Mouse (Mus musculus): ENCODE results near the gene Mitf.
A peak's percentile ranks its signal among the peaks of the same experiment; 100 is the strongest.

The Mitf gene

DNA sequence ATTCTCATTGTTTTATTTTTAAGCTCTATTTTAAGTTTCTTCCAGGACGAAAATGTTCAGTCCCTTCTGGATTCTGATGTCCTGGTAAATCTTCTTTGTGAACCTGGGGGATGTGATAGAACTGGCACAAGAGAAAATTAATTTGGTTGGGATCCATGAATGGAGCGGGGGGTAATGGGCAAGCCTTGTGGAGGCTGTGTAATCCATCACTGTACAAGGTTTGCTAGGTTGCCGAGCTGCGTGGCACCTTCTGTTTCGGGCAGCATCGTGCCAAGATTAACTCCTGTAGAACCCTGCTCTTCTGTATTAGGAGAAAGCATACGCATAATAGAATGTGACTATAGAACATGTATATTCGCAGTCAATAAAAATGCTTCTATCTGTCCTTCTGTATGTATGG, 76.1 kb downstream of the Mitf start:
- no peak for DNase-seq

DNA sequence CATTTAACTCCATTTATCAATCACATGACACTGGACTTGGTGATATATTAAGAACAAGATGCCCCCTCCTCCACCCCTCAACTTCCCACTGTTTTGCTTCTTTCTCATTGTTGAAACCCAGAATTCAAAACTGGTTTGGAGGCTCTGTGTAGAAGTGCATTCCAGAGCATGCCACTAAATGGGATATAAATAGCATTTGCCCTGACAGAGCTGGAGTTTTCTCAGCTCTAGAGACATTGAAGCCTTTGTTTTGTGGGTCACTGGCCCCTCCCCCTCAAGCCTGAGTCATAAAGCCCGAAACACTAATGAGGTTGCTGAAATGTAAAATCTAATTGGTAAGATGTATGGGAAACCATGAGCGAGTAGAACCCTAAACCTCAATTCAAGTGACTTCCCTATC, 76.6 kb downstream of the Mitf start:
- DNase-seq, result peak; percentile 52

- DNase-seq, result no peak
These were observed 78.1 kb downstream of the Mitf start for GRCm38 (mm10) chr6:97884971-97885370.

DNA sequence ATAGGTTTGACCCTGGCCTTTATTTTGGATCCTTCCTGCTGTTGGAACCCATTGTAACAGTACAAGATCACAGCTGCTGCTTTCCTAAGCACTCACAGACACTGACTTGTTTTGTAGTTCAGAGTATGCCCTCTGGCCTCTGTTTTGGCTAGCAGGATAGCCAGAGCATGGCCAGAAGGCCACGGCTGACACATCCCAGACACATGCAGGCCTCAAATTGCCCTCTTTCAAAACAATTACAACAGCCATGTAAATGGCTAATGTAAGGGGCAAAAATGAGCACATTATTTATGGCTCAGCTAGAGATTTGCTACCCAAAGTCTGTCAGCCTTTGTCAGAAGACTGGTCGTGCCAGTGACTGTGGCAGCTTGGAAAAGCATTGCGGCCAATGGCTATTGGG, 78.8 kb downstream of the Mitf start:
- no peak for DNase-seq

DNA sequence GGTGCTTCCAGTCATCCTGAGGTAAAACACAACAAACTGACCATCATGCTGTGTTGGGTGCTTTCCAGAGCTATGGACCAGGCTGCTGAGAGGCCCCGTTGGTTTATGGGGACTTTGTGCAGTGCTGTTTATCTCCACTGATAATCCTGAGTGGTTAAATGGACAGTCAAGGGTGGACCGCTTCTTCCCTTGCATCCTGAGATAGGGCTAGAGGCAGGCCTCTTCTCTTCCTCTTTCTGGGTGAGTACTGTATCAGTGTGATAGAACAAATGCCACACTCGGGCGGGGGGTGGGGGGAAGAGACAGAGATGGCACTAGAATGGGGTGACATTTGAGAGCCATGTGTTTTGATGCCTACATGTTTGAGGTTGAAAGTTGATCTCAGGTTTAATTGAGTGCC, 81.0 kb downstream of the Mitf start:
- DNase-seq, result no peak

DNA sequence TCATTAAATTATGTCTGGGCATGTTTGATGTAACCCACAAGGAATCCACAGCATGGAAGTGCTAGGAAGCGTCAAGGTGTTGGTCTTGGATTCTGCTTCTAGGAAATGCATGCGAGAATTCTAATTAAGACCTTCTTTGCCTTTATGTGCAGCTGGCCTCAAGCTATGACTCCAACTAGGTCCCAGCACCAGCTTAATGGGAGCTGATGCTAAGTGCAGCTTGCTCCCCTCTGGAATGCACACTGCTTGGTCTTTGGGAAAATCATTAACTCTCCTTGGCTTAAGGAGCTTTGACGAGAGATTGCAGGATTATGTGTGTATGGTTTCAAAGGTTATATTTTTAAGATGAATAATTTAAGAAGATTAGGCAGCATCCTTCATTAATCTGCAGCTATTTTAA, 81.7 kb downstream of the Mitf start:
- DNase-seq, result no peak

- DNase-seq, result no peak
These were observed 86.7 kb downstream of the Mitf start for GRCm38 (mm10) chr6:97893546-97893945.

GRCm38 (mm10) chr6:97897191-97897590, 90.3 kb downstream of the Mitf start:
- no peak for DNase-seq

DNA sequence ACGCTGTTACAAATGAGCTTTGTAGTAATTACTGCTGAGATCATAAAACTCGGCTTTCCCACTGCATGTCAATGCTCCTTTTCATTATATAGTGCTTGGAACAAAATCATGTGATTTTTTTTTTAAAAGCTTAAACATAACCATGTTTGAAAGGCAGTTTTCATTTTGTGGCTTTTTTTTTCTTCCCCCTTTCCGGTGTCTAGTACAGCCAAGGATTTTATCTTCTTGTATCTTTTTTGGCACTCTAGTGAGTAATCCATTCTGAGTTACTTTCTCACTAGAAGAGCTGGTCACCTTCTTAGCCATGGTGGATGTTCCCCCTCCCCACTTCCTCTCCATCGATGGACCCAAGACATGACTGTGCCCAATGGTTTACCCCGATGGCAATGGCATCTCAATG, 91.2 kb downstream of the Mitf start:
- no peak for DNase-seq

DNA sequence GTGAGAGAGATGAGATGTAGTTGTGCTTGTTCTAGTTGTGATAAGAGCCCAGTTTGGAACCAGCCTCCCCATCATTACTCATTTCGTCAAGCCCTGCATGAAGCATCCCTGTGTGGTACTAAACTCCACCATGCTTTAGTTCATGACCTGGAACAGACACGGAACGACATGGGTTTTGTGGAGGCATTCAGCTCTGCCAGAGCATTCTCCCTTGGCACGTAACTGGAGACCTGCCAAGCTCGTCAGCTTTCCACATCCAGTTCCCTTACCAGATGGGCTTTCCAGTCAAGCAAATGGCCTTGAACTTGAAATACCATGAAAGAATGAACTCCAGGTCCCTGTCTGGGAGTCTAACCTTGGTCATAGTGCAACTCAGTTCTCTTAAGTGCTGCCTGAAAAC, 94.7 kb downstream of the Mitf start:
- DNase-seq, result no peak

GRCm38 (mm10) chr6:97902205-97902604, 95.4 kb downstream of the Mitf start:
- no peak for DNase-seq

GRCm38 (mm10) chr6:97914768-97915167, 107.9 kb downstream of the Mitf start:
- DNase-seq, result no peak

DNA sequence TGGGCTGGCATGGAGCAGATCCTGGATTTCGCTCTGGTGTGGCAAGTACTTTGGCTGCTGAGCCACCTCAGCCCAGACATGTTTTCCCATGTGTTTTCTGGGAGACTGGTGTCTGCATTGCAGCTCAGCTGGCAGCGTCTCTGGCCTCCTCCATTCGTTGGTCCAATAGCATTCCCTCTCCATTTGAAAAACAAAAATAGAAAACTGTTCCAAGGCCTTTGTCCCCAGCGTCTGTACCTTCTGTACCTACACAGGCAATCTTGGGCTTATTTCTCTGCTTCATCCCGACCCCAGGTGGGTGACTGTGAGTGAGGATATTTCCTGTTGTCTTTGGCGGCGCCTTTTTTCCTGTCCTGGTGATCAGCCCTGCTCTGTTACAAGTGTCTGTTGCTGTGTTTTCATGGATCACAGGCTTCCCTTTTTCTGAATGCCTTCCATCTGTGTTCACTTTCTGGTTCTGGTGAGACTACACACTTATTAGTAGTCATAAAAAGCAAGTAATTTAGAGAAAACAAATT, 109.6 kb downstream of the Mitf start:
- no peak for DNase-seq

- no peak for DNase-seq
These were observed 111.2 kb downstream of the Mitf start for GRCm38 (mm10) chr6:97918051-97918450.

- DNase-seq, result no peak
These were observed 111.6 kb downstream of the Mitf start for GRCm38 (mm10) chr6:97918481-97918880.

- DNase-seq, result no peak
These were observed 112.4 kb downstream of the Mitf start for GRCm38 (mm10) chr6:97919287-97919686.

- DNase-seq, result no peak
These were observed 114.7 kb downstream of the Mitf start for GRCm38 (mm10) chr6:97921591-97921990.

DNA sequence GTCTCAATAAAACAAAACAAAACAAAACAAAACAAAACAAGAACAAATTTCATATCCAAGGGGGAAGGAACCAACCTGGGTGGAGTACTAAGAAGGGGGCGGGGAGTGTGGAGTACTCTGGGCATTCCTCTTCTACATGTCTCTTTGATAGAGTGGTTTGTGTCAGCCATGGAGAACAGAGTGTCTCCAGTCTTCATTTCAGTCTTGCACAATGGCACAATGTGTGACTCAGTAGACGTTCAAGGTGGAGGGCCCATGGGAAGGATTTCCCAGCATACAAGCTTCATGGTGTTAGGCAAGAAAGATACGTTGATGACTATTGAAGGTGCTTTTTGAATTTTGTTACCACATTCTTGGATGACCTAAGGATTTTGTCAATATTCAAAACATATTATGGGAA, 117.4 kb downstream of the Mitf start:
- DNase-seq, result no peak

- no peak for DNase-seq
These were observed 122.2 kb downstream of the Mitf start for GRCm38 (mm10) chr6:97929051-97929450.

DNA sequence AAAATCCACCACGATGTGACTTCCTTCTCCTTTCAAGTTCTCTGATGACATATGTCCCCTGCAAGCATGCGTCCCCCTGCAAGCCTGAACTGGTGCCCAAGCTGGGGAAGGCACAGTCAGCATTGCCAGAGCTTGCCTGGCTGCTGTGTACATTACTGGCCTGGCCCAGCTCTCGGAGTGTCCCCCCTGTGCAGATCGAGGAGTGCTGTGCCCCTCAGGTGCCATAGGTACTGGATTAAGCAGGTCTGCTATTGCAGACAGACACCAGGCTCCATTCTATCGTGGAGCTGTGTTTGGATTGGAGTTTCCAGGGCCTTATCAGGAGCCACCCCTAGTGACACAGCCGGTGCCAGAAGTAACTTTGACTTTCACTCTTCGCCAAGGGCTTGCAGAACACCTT, 122.6 kb downstream of the Mitf start:
- no peak for DNase-seq

GRCm38 (mm10) chr6:97937139-97937538, 130.3 kb downstream of the Mitf start:
- DNase-seq, result no peak

DNA sequence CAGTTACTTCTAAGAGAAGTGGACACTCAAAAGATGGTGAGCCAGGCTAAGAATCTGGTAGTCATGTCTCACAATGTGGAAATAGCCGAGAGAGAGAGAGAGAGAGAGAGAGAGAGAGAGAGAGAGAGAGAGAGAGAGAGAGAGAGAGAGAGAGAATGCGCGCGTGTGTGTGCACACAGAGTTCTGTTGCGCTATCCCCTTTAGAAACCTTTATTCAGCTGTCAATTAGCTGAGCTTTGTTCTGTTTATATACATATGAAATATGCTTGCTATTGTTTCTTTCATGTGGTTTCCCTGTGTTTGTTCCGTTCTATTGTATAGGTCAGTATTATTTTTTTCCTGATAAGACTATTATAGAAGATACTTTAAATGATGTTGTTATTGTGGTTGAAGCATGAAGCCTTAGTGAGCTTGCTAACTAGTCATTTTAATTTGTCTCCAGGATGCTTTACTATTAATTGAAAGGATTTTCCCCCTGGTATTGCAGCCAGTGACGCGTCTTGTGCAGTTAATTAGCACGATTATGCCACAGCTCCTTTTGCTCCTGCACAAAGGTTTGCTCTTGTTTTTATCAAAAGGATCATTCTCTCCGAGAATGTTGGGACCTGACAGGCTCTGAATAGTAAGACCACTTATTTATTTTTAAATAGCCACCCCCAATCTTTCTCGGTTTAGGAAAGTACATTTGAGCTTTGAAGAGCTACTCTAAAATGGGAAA, 131.2 kb downstream of the Mitf start:
- no peak for DNase-seq

- DNase-seq, result no peak
These were observed 134.1 kb downstream of the Mitf start for GRCm38 (mm10) chr6:97940916-97941315.

DNA sequence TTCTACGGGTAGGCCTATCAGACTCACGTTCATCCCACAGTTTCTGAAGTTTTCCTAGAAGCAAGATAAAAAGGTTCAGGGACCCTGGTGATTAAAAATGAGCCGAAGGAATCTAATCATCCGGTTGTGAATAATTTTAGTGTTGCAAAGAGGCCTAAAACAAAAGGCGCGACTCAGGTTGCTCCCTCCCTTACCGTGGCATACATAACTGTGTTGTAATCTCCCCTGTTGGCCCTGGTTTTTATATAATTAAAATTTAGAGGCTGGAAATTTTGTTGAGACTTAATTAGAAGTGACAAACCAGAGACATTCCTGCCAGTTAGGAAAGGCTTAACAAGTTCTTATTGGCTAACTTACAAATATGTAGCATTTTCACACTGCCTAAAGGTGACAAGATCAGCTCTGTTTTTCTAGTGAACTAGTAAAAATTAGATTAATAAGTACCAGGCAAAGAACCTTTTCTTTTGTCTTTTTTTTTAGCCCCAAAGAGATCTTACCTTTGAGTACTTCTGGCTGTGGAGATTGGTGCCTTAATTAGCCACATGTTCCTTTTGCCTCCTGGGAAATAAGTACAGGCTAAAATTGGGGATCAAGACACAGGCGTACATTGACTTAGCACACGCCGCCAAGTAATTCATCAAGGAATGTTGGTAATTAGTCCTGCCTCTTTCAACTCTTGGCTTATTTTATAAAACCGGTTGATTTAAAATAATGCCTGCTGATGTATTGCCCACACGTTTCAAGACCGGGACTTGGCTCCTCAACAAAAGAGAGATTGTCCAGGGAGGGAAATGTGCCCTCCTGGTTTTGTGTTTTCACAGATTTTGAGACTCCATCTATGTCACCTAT, 143.4 kb downstream of the Mitf start:
- no peak for DNase-seq

Measured in embryo, embryonic 11 days (tissue).